Mouse (Mus musculus): ENCODE data around the gene Hist1h2bf. TPM values are rescaled to one million over a fixed set of nuclear protein-coding genes. Genes with fewer than 3 reads are reported as not detected.
"Not testable (repeated sequence)": the region's sequence is repeated elsewhere in the genome, so short reads cannot be mapped to it uniquely, and the experiment has no call there.

Hist1h2bf gene
- polyA plus RNA-seq, 1 experiment: 5.7 TPM

- Histone ChIP-seq H3K4me1 (ENCODE audit: control insufficient read depth, insufficient read depth, low read length) (peaks cover 3% of the 10 kb centered on the region), H3K27ac (ENCODE audit: insufficient read depth, low read length) (peak overlapping the region; percentile 87), H3K4me3 (ENCODE audit: insufficient read depth, low read length) (peak overlapping the region; percentile 72)
- peak; percentile 62; the same call in 1 of the 2 replicates for TF ChIP-seq POLR2A (IDR thresholded peaks at IDR 0.05; ENCODE audit: low read depth, low read length)
- TF ChIP-seq CTCF (IDR thresholded peaks at IDR 0.05; ENCODE audit: borderline replicate concordance, insufficient read depth, low read length): no peak
Measured at GRCm38 (mm10) chr13:23536076-23536822, 37.7 kb downstream of the Hist1h2bf start.

- not testable (repeated sequence) for H3K4me1 ChIP-seq (ENCODE audit: control insufficient read depth, insufficient read depth, low read length)
- TF ChIP-seq POLR2A (IDR thresholded peaks at IDR 0.05; ENCODE audit: low read depth, low read length): peak; percentile 94
- peak within 1 kb of the TSS; percentile 93 for H3K27ac ChIP-seq (ENCODE audit: insufficient read depth, low read length)
- peak within 1 kb of the TSS; percentile 77 for H3K4me3 ChIP-seq (ENCODE audit: insufficient read depth, low read length)
Measured at GRCm38 (mm10) chr13:23535137-23536075, 38.6 kb downstream of the Hist1h2bf start, which contains the start of gene Hist1h3g. Gene Hist1h3g (plus strand): TSS chr13:23535422.

GRCm38 (mm10) chr13:23534368-23535131, 39.4 kb downstream of the Hist1h2bf start:
- TF ChIP-seq CTCF (IDR thresholded peaks at IDR 0.05; ENCODE audit: borderline replicate concordance, insufficient read depth, low read length) (no peak), POLR2A (IDR thresholded peaks at IDR 0.05; ENCODE audit: low read depth, low read length) (peak; percentile 77; the same call in 1 of the 2 replicates)

GRCm38 (mm10) chr13:23533560-23534367, 40.2 kb downstream of the Hist1h2bf start, which contains the start of gene Hist1h2af:
Gene Hist1h2af (plus strand): TSS chr13:23533906.
- peak; percentile 67 for TF ChIP-seq POLR2A (IDR thresholded peaks at IDR 0.05; ENCODE audit: low read depth, low read length)
- not testable (repeated sequence) for H3K4me1 ChIP-seq (ENCODE audit: control insufficient read depth, insufficient read depth, low read length)
- Histone ChIP-seq H3K4me3 (ENCODE audit: insufficient read depth, low read length) (peak within 1 kb of the TSS; percentile 77), H3K27ac (ENCODE audit: insufficient read depth, low read length) (peak within 1 kb of the TSS; percentile 93)

More at GRCm38 (mm10) chr13:23534368-23535131, 39.4 kb downstream of the Hist1h2bf start:
- Histone ChIP-seq H3K4me3 (ENCODE audit: insufficient read depth, low read length) (peak overlapping the region; percentile 77), H3K27ac (ENCODE audit: insufficient read depth, low read length) (peak overlapping the region; percentile 93), H3K4me1 (ENCODE audit: control insufficient read depth, insufficient read depth, low read length) (peaks cover 3% of the 10 kb centered on the region)

- peak overlapping the region; percentile 46 for H3K4me3 ChIP-seq (ENCODE audit: insufficient read depth, low read length)
- peak overlapping the region; percentile 79 for H3K27ac ChIP-seq (ENCODE audit: insufficient read depth, low read length)
- H3K4me1 ChIP-seq (ENCODE audit: control insufficient read depth, insufficient read depth, low read length): peaks cover 5% of the 10 kb centered on the region; the same call in 1 of the 2 replicates
- no peak for TF ChIP-seq CTCF (IDR thresholded peaks at IDR 0.05; ENCODE audit: borderline replicate concordance, insufficient read depth, low read length)
- peak; percentile 38; the same call in 1 of the 2 replicates for TF ChIP-seq POLR2A (IDR thresholded peaks at IDR 0.05; ENCODE audit: low read depth, low read length)
Measured at GRCm38 (mm10) chr13:23532262-23533075, 41.5 kb downstream of the Hist1h2bf start.

GRCm38 (mm10) chr13:23530901-23531875, 42.8 kb downstream of the Hist1h2bf start, which contains the start of gene Hist1h4h:
Gene Hist1h4h (plus strand): TSS chr13:23531050.
- Histone ChIP-seq H3K4me3 (ENCODE audit: insufficient read depth, low read length) (peak within 1 kb of the TSS; percentile 66), H3K4me1 (ENCODE audit: control insufficient read depth, insufficient read depth, low read length) (peaks cover 7% of the 10 kb centered on the region; the same call in 1 of the 2 replicates), H3K27ac (ENCODE audit: insufficient read depth, low read length) (peak within 1 kb of the TSS; percentile 95)
- TF ChIP-seq CTCF (IDR thresholded peaks at IDR 0.05; ENCODE audit: borderline replicate concordance, insufficient read depth, low read length) (no peak), POLR2A (IDR thresholded peaks at IDR 0.05; ENCODE audit: low read depth, low read length) (peak; percentile 99)
